Mouse (Mus musculus): ENCODE measurements at regions not wholly inside any gene's neighbourhood (a gene's known extent, or its start where the extent isn't known, plus 50 kb on each side); places are given as distances from the start of the nearest gene placed in this dataset.

GRCm38 (mm10) chr9:93130561-93130960 is 588.5 kb downstream of the Plod2 start:
- DNase-seq (ENCODE audit: low spot score): no peak

- no peak for DNase-seq (ENCODE audit: low spot score)
These were observed 589.7 kb downstream of the Plod2 start for GRCm38 (mm10) chr9:93131620-93132200.

- no peak for DNase-seq (ENCODE audit: low spot score)
These were observed 594.3 kb downstream of the Plod2 start for GRCm38 (mm10) chr9:93136349-93136748.

DNA sequence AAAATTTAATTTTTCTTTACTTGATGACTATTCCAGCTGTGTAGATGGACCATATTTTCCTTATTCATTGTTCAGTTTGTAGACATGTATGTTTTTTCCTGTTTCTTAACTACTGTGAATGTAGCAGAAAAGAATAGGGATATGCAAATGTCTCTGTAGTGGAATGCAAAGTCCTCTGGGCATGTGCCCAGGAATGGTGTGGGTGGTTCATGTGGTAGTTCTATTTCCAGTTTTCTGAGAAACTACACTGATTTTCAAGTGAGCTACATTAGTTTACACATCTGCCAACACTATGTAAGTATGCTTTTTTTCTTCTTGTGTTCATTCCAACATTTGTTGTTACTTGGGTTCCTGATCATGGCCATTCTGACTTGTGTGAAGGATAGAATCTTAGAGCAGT is 628.0 kb downstream of the Plod2 start:
- no peak for DNase-seq (ENCODE audit: low spot score)

DNA sequence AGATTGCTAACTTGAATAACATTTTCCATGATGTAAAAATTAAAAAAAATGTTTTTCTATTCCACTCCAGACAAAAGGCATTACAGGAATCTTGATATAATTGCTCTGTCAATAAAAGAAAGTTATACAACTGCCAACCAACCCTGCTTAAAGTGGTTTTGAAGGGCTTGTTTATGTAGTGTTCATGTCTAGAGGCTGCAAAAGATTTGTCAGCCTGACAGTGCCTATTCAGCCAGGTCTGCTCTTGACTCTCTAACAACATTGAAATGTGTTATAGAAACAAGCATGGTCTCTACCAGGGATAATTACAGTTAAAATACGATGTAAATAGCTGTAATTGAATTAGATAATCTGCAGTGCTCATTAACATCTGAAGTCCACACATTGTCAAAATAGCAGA is 644.6 kb downstream of the Plod2 start:
- no peak for DNase-seq (ENCODE audit: low spot score)

GRCm38 (mm10) chr9:93232562-93232961 is 690.5 kb downstream of the Plod2 start:
- no peak for DNase-seq (ENCODE audit: low spot score)

DNA sequence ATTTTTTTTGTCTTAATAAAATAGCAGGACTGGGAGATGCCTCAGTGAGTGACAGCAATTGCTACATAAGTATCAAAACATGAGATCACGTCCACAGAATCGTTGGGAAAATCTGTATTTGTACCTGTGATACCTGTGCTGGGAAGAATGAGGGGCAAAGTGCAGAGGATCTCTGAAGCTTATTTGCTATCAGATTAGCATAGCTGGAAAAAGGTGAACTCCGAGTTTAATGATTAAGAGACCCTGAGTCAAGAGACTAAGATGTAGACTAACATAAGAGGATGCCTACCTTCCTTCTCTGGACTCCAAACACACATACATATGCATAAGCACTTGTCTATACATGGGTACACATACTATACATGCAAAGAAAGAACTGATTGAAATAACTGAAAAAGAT is 710.1 kb downstream of the Plod2 start:
- no peak for DNase-seq (ENCODE audit: low spot score)

- DNase-seq (ENCODE audit: low spot score): no peak
These were observed 755.3 kb downstream of the Plod2 start for GRCm38 (mm10) chr9:93297332-93297731.

DNA sequence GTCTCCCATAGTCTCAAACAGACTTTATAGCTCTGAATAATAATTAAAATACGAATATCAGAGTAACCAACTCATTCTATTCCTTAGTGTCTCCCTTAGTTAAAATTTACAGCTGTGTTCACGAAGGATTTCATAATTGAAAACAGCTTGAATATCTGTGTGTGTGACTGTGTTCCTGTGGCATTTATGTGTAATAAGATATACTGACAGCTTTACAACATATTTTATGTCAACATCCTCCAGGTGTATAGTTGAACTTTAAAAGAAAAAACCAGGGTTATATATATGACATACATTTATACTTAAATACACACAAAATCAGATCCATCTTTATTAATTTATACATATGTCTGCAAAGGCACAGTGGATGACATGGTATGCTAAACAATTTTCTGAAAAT is 764.7 kb downstream of the Plod2 start:
- no peak for DNase-seq (ENCODE audit: low spot score)

DNA sequence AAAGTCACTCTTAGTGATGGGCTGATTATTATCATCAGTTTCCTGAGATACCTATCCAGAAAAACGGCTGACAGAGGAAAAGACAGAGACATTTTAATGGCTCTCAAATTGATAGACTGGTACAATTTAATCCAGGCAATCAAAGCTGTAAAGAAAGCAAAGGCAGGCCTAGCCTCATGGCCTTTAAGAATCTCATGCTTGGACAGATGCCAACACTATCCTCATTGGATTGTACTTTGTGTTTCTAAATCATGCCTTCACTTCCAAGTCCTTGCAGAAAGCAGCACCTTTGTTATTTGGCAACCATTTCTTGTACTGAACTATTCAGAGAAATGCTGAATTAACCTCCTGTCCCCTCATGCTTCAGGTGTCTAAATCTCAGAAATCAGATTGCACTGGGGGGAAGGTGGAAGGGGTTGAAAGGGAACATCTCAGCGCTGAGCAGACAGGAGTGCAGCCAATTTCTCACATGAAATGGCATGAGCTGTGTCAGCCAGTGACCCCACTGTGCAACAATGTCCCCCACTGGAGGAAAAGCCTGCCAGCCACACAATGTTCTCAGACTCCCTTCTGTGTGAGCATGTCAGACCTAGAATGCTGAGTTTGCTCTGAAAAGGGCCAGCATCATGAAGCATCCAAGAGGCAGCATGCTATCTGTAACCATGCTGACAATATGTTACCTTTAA is 787.1 kb downstream of the Plod2 start:
- DNase-seq (ENCODE audit: low spot score): no peak

All from urinary bladder, postnatal 25 days (tissue).